Mouse (Mus musculus): ENCODE data around the gene Tnfrsf8. TPM values are rescaled to one million over a fixed set of nuclear protein-coding genes. Genes with fewer than 3 reads are reported as not detected.
A peak's percentile ranks its signal among the peaks of the same experiment; 100 is the strongest.
"Not testable (repeated sequence)": the region's sequence is repeated elsewhere in the genome, so short reads cannot be mapped to it uniquely, and the experiment has no call there.

Gene Tnfrsf8
- polyA plus RNA-seq, 1 experiment from 2014 or later: 0.17 TPM

- Histone ChIP-seq H3K9me3 (replicated peaks) (no peaks in the 10 kb centered on the region), H3K36me3 (no peaks in the 10 kb centered on the region), H3K4me3 (no peak overlapping the region), H3K27ac (no peak overlapping the region), H3K9ac (no peak overlapping the region), H3K4me2 (replicated peaks) (no peak overlapping the region), H3K27me3 (no peaks in the 10 kb centered on the region), H3K4me1 (no peaks in the 10 kb centered on the region)
- no peak for ATAC-seq (ENCODE audit: low FRiP score)
- 81% methylated on average over 7 of the region's 8 CpGs for WGBS
Measured at GRCm38 (mm10) chr4:145322995-145323627, 8.1 kb upstream of the Tnfrsf8 start.

DNA sequence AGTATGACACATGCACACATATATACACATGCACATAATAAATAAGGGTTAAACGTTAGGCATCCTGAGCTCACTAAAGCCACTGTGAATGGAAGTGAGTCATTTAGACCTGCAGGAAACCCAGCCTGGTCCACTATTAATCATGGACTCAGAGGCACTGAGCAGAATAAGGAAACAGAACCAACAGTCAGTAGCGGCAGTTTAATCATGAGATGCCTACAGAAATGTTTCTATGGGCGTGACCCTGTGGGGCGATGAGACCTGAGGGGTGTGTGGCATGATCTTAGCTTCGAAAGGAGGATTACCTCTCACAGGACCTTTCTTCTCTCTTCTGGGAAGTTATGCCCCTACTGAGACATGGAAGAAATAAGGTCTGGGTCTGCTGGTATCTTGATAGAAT lies 7.2 kb upstream of the Tnfrsf8 start:
- H3K27ac ChIP-seq: no peak overlapping the region
- no peak overlapping the region for H3K4me2 ChIP-seq (replicated peaks)
- H3K4me1 ChIP-seq: no peaks in the 10 kb centered on the region
- H3K27me3 ChIP-seq: no peaks in the 10 kb centered on the region
- 91% methylated on average over 5 of the region's 5 CpGs for whole genome bisulfite sequencing
- ATAC-seq (ENCODE audit: low FRiP score): no peak
- H3K9ac ChIP-seq: no peak overlapping the region
- H3K4me3 ChIP-seq: no peak overlapping the region
- H3K36me3 ChIP-seq: no peaks in the 10 kb centered on the region
- H3K9me3 ChIP-seq (replicated peaks): no peaks in the 10 kb centered on the region

DNA sequence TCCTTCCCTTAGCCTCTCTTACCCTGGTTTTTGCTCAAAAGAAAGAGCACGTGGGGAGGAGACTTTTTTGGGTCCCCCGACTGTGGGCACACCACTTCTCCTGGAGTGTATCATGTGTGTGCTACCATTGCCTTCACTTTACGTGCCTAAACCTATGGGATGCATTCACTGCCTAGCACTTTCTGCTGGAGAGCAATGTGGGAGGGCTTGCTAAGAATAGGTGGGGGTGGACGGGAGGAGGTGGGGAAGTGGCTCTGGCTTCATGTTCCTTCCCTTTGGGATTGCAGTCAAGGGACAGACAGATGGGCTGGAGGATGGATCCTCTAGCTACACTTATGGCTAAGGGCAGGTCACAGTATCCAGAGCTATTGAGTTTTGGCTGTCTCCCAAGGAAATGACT lies 5.7 kb upstream of the Tnfrsf8 start:
- Histone ChIP-seq H3K27ac (no peak overlapping the region), H3K4me3 (no peak overlapping the region), H3K9me3 (replicated peaks) (no peaks in the 10 kb centered on the region), H3K36me3 (no peaks in the 10 kb centered on the region), H3K27me3 (peaks cover 4% of the 10 kb centered on the region; the same call in 1 of the 2 replicates), H3K9ac (no peak overlapping the region), H3K4me2 (replicated peaks) (no peak overlapping the region), H3K4me1 (no peaks in the 10 kb centered on the region)
- no peak for ATAC-seq (ENCODE audit: low FRiP score)
- 83% methylated on average over 4 of the region's 4 CpGs for WGBS

DNA sequence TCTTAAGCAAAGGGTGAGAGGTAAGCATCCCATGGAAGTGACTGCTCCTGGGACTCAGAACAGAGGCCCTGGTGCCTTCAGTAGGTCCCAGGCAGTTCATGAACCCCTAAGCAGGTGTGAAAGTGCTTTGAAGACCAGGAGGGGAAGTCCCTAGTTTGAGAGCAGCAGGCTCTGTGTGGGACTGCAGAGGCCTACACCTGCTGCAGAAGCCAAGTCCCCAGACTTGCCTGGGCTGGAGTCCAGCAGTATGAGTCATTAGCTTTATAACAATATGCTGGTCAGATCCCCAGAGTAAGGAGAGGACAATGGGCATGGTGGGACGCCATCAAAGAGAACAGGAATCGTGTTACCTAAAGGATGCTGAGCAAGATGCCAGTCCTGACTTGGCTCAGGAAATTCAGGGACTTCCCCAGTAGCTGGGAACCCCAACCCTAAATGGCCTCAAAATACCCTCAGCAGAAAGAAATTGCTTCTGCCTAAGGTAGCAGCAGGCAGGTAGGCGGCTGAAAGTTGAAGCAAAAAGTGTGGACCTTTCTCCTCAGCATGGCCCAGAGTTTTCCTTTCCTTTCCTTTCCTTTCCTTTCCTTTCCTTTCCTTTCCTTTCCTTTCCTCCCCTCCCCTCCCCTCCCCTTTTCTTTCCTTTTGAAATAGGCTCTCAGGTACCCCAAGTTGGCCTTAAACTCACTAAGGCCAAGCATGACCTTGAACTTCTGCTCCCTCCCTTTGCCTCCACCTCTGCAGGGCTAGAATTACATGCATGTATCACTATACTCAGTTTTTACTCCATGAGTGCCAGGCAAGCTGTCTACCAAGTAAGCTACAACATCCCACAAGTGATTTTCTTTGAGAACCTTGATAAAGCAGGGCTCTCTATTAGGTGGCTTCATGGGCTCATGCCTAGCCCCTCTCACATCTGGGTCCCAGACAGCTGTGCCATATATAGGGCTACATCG lies 4.6 kb upstream of the Tnfrsf8 start:
- Histone ChIP-seq H3K4me2 (replicated peaks) (no peak overlapping the region), H3K27me3 (peaks cover 15% of the 10 kb centered on the region), H3K4me3 (no peak overlapping the region), H3K9me3 (replicated peaks) (no peaks in the 10 kb centered on the region), H3K36me3 (no peaks in the 10 kb centered on the region), H3K9ac (no peak overlapping the region), H3K27ac (no peak overlapping the region), H3K4me1 (no peaks in the 10 kb centered on the region)
- 77% methylated on average over 4 of the region's 4 CpGs for WGBS
- no peak for ATAC-seq (ENCODE audit: low FRiP score)

- Histone ChIP-seq H3K36me3 (no peaks in the 10 kb centered on the region), H3K27me3 (peaks cover 21% of the 10 kb centered on the region), H3K4me3 (no peak overlapping the region), H3K27ac (no peak overlapping the region), H3K9ac (no peak overlapping the region), H3K9me3 (replicated peaks) (no peaks in the 10 kb centered on the region), H3K4me2 (replicated peaks) (no peak overlapping the region), H3K4me1 (no peaks in the 10 kb centered on the region)
- 86% methylated on average over 5 of the region's 5 CpGs for WGBS
- ATAC-seq (ENCODE audit: low FRiP score): no peak
Measured at GRCm38 (mm10) chr4:145316708-145317107, 1.7 kb upstream of the Tnfrsf8 start.

- Histone ChIP-seq H3K36me3 (no peaks in the 10 kb centered on the region), H3K9me3 (replicated peaks) (no peaks in the 10 kb centered on the region), H3K4me1 (no peaks in the 10 kb centered on the region), H3K27ac (no peak overlapping the region), H3K27me3 (peaks cover 21% of the 10 kb centered on the region), H3K4me3 (no peak overlapping the region), H3K9ac (no peak overlapping the region), H3K4me2 (replicated peaks) (no peak overlapping the region)
- WGBS: 83% methylated on average over 4 of the region's 4 CpGs
- ATAC-seq (ENCODE audit: low FRiP score): no peak
Measured at GRCm38 (mm10) chr4:145313966-145314365, 998 bp downstream of the Tnfrsf8 start.

DNA sequence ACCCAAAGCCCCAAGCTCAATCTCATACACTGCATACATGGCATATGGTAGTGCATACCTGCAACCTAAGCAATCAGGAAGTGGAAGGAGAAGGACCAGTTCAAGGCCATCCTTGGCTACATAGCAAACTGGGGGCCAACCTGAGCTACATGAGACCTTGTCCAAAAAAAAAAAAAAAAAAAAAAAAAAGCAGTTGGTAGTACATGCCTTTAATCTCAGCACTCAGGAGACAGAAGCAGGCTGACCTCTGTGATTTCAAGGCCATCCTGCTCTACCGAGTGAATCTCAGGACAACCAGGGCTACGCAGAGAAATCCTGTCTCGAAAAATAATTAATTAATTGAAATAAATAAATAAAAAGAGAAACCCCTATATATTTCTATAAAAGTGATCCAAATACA lies 1.7 kb downstream of the Tnfrsf8 start:
- H3K4me3 ChIP-seq: no peak overlapping the region
- ATAC-seq (ENCODE audit: low FRiP score): no peak
- H3K36me3 ChIP-seq: no peaks in the 10 kb centered on the region
- peaks cover 21% of the 10 kb centered on the region for H3K27me3 ChIP-seq
- H3K27ac ChIP-seq: no peak overlapping the region
- H3K9me3 ChIP-seq (replicated peaks): no peaks in the 10 kb centered on the region
- WGBS: 87% methylated on average over 3 of the region's 3 CpGs
- no peak overlapping the region for H3K9ac ChIP-seq
- no peak overlapping the region for H3K4me2 ChIP-seq (replicated peaks)
- no peaks in the 10 kb centered on the region for H3K4me1 ChIP-seq

- Histone ChIP-seq H3K9me3 (replicated peaks) (no peaks in the 10 kb centered on the region), H3K9ac (no peak overlapping the region), H3K4me2 (replicated peaks) (no peak overlapping the region), H3K27me3 (peaks cover 21% of the 10 kb centered on the region), H3K36me3 (no peaks in the 10 kb centered on the region), H3K4me3 (no peak overlapping the region), H3K27ac (no peak overlapping the region), H3K4me1 (no peaks in the 10 kb centered on the region)
- ATAC-seq (ENCODE audit: low FRiP score): no peak
- 77% methylated on average over 7 of the region's 7 CpGs for WGBS
Measured at GRCm38 (mm10) chr4:145312530-145312929, 2.4 kb downstream of the Tnfrsf8 start.

DNA sequence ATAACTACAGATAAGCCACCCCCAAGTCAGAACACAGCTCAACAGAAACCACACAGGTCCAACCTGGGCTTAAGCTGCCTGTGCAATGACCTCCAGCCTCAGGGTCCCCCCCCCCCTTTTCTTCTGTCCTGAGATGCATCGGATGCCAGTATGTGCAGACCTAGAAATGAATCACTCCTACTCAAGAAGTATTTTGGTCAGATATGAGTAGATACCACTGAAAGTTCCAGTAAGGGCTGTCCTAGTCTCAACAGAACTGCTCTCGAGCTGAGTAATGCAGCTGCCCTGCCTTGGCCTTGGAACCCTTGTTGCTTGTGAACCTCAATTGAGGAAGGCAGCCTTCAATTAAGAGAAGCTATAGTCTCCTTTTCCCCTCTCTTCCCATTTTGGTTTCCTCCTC lies 4.1 kb downstream of the Tnfrsf8 start:
- no peak overlapping the region for H3K27ac ChIP-seq
- H3K4me3 ChIP-seq: no peak overlapping the region
- H3K27me3 ChIP-seq: peaks cover 19% of the 10 kb centered on the region
- no peaks in the 10 kb centered on the region for H3K4me1 ChIP-seq
- no peak overlapping the region for H3K9ac ChIP-seq
- no peaks in the 10 kb centered on the region for H3K9me3 ChIP-seq (replicated peaks)
- H3K4me2 ChIP-seq (replicated peaks): no peak overlapping the region
- no peak for ATAC-seq (ENCODE audit: low FRiP score)
- 77% methylated on average over 2 of the region's 2 CpGs for WGBS
- H3K36me3 ChIP-seq: no peaks in the 10 kb centered on the region

- no peak overlapping the region for H3K4me3 ChIP-seq
- H3K27ac ChIP-seq: no peak overlapping the region
- H3K27me3 ChIP-seq: no peaks in the 10 kb centered on the region
- H3K9me3 ChIP-seq (replicated peaks): 0 out of 2 replicates have a peak, but pooled peaks cover 4% of the 10 kb centered on the region
- ATAC-seq (ENCODE audit: low FRiP score): peak; percentile 30; the same call in 1 of the 2 replicates
- no peak overlapping the region for H3K4me2 ChIP-seq (replicated peaks)
- no peaks in the 10 kb centered on the region for H3K4me1 ChIP-seq
- H3K9ac ChIP-seq: no peak overlapping the region
- WGBS: 37% methylated on average over 4 of the region's 4 CpGs
- no peaks in the 10 kb centered on the region for H3K36me3 ChIP-seq
Measured at GRCm38 (mm10) chr4:145306422-145306821, 8.5 kb downstream of the Tnfrsf8 start.

- peak; percentile 42; the same call in 1 of the 2 replicates for ATAC-seq (ENCODE audit: low FRiP score)
- not testable (repeated sequence) for H3K27ac ChIP-seq; H3K4me1 ChIP-seq; H3K9me3 ChIP-seq (replicated peaks); H3K36me3 ChIP-seq; H3K9ac ChIP-seq; H3K27me3 ChIP-seq; H3K4me3 ChIP-seq; H3K4me2 ChIP-seq (replicated peaks)
- 42% methylated on average over 2 of the region's 2 CpGs for WGBS
Measured at GRCm38 (mm10) chr4:145305661-145306362, 9.2 kb downstream of the Tnfrsf8 start.

- Histone ChIP-seq H3K27me3 (no peaks in the 10 kb centered on the region), H3K4me3 (no peak overlapping the region), H3K4me2 (replicated peaks) (no peak overlapping the region), H3K36me3 (no peaks in the 10 kb centered on the region), H3K27ac (no peak overlapping the region), H3K4me1 (no peaks in the 10 kb centered on the region), H3K9me3 (replicated peaks) (0 out of 2 replicates have a peak, but pooled peaks cover 4% of the 10 kb centered on the region), H3K9ac (no peak overlapping the region)
- peak; percentile 36 for ATAC-seq (ENCODE audit: low FRiP score)
- WGBS: 72% methylated on average over 4 of the region's 4 CpGs
Measured at GRCm38 (mm10) chr4:145304109-145304508, 10.9 kb downstream of the Tnfrsf8 start.
